Mouse (Mus musculus) olfactory bulb, adult 2 months (tissue): ENCODE results near the gene Aldh4a1.

Source experiments
- CTCF ChIP-seq: fragments of 200-500 bp; IDR thresholded peaks from 2 replicates; pipeline ENCODE4 v1.5.1; 2012; ENCODE audit warnings: low read depth, mild to moderate bottlenecking, low read length, moderate library complexity; ENCODE audit not compliant: insufficient read depth
- POLR2A ChIP-seq: fragments of 200-500 bp; IDR thresholded peaks from 2 replicates; pipeline ENCODE4 v1.6.1; 2012; ENCODE audit warnings: mild to moderate bottlenecking, low read depth, low read length, moderate library complexity; ENCODE audit not compliant: insufficient read depth

GRCm38 (mm10) chr4:139619765-139620164 lies 2.9 kb upstream of the Aldh4a1 start:
- TF ChIP-seq CTCF: no peak
- no peak for TF ChIP-seq POLR2A
